9 mouse cellular contexts compared by ENCODE assay signal in genomic region chr12:112510733-112511372, GRCm38 (mm10). TPM values are rescaled to one million over a fixed set of nuclear protein-coding genes. Genes with fewer than 3 reads are reported as not detected.
DNase-seq lines count a peak whose midpoint lies in the region; ATAC-seq lines count a peak whose summit lies in the region.
"Had no signal": no experiment of that assay in that cellular context is flagged by ENCODE, and none has a peak within 500 bp of the region (broad histone marks: within the 10 kb centered on the region; RNA-seq: fewer than 3 reads in every experiment).

No protein-coding gene starts in this region.

- H3K4me1 ChIP-seq in heart, embryonic 12.5 days (replicated peaks) = peaks cover 12% of the 10 kb centered on the region
- peaks cover 31% of the 10 kb centered on the region for H3K4me1 ChIP-seq in forebrain, embryonic 14.5 days (ENCODE audit: control insufficient read depth, insufficient read depth, low read length)
- H3K4me1 ChIP-seq in intestine, embryonic 15.5 days (replicated peaks) = peaks cover 5% of the 10 kb centered on the region
- H3K4me1 ChIP-seq in liver, embryonic 11.5 days (replicated peaks; ENCODE audit: control insufficient read depth, insufficient read depth, low read length) = 0 out of 2 replicates have a peak, but pooled peaks cover 4% of the 10 kb centered on the region

- no peak for DNase-seq in heart, adult 18-20 months
- DNase-seq in NIH3T3 (ENCODE audit: low read depth) = peak; percentile 29
- DNase-seq in forebrain, embryonic 14.5 days (ENCODE audit: low spot score) = peak; percentile 60
- DNase-seq in liver, embryonic 11.5 days (ENCODE audit: low spot score) = peak; percentile 60
- peak; percentile 71 to 76 for DNase-seq in right cerebral cortex, adult 2 months (ENCODE audit: low spot score in 2 of 2)
- DNase-seq in urinary bladder, postnatal 4 days (ENCODE audit: low spot score in 2 of 2) = no peak

- peaks cover 76% of the 10 kb centered on the region for H3K27me3 ChIP-seq in heart, embryonic 12.5 days (replicated peaks)
- 0 out of 2 replicates have a peak, but pooled peaks cover 8% of the 10 kb centered on the region for H3K27me3 ChIP-seq in forebrain, embryonic 14.5 days (replicated peaks; ENCODE audit: control insufficient read depth, insufficient read depth, low read length)
- H3K27me3 ChIP-seq in intestine, embryonic 15.5 days (replicated peaks) = peaks cover 21% of the 10 kb centered on the region
- H3K27me3 ChIP-seq in liver, embryonic 11.5 days (replicated peaks; ENCODE audit: control insufficient read depth, insufficient read depth, low read length) = peaks cover 39% of the 10 kb centered on the region

- H3K36me3 ChIP-seq in heart, embryonic 12.5 days = no peaks in the 10 kb centered on the region
- H3K36me3 ChIP-seq in forebrain, embryonic 14.5 days (ENCODE audit: control insufficient read depth, insufficient read depth, low read length) = no peaks in the 10 kb centered on the region
- H3K36me3 ChIP-seq in intestine, embryonic 15.5 days = no peaks in the 10 kb centered on the region
- no peaks in the 10 kb centered on the region for H3K36me3 ChIP-seq in liver, embryonic 11.5 days (ENCODE audit: control insufficient read depth, insufficient read depth, low read length)

- H3K27ac ChIP-seq in heart, embryonic 12.5 days (ENCODE audit: poor library complexity, severe bottlenecking) = no peak overlapping the region
- peak overlapping the region; percentile 35 for H3K27ac ChIP-seq in forebrain, embryonic 14.5 days (ENCODE audit: low read depth, low read length)
- no peak overlapping the region for H3K27ac ChIP-seq in intestine, embryonic 15.5 days
- no peak overlapping the region for H3K27ac ChIP-seq in liver, embryonic 11.5 days (ENCODE audit: low read depth, low read length)

- peak overlapping the region; percentile 43 for H3K4me3 ChIP-seq in heart, embryonic 12.5 days
- peak overlapping the region; percentile 37 for H3K4me3 ChIP-seq in forebrain, embryonic 14.5 days (ENCODE audit: low read depth, low read length)
- peak overlapping the region; percentile 26 for H3K4me3 ChIP-seq in intestine, embryonic 15.5 days (replicated peaks)
- H3K4me3 ChIP-seq in liver, embryonic 11.5 days (ENCODE audit: low read depth, low read length) = peak overlapping the region; percentile 30

- WGBS in heart, embryonic 12.5 days = 2% methylated on average over 62 of the region's 62 CpGs
- WGBS in forebrain, embryonic 14.5 days = under 1% methylated on average over 62 of the region's 62 CpGs
- WGBS in intestine, embryonic 15.5 days = 4% methylated on average over 62 of the region's 62 CpGs
- 5% methylated on average over 62 of the region's 62 CpGs for WGBS in liver, embryonic 11.5 days

- no peaks in the 10 kb centered on the region for H3K9me3 ChIP-seq in heart, embryonic 12.5 days (replicated peaks)
- H3K9me3 ChIP-seq in forebrain, embryonic 14.5 days (replicated peaks; ENCODE audit: control insufficient read depth, low read length) = no peaks in the 10 kb centered on the region
- no peaks in the 10 kb centered on the region for H3K9me3 ChIP-seq in intestine, embryonic 15.5 days
- H3K9me3 ChIP-seq in liver, embryonic 11.5 days (ENCODE audit: control insufficient read depth, low read length) = no peaks in the 10 kb centered on the region

- peak; percentile 62; the same call in 1 of the 2 replicates for ATAC-seq in heart, embryonic 12.5 days (ENCODE audit: insufficient number of reproducible peaks, low FRiP score)
- ATAC-seq in forebrain, embryonic 14.5 days = peak; percentile 60
- peak; percentile 74 for ATAC-seq in intestine, embryonic 15.5 days
- 0 out of 2 replicates have a peak, but pooled peaks have one; percentile 49 for ATAC-seq in liver, embryonic 11.5 days (replicated peaks; ENCODE audit: low FRiP score)

- peak overlapping the region; percentile 85 for H3K4me2 ChIP-seq in heart, embryonic 12.5 days
- H3K4me2 ChIP-seq in forebrain, embryonic 14.5 days (ENCODE audit: low read length) = peak overlapping the region; percentile 67
- H3K4me2 ChIP-seq in intestine, embryonic 15.5 days (replicated peaks) = peak overlapping the region; percentile 69
- H3K4me2 ChIP-seq in liver, embryonic 11.5 days = peak overlapping the region; percentile 60

- H3K9ac ChIP-seq in heart, embryonic 12.5 days = no peak overlapping the region
- H3K9ac ChIP-seq in forebrain, embryonic 14.5 days (ENCODE audit: low read length) = peak overlapping the region; percentile 64
- no peak overlapping the region for H3K9ac ChIP-seq in intestine, embryonic 15.5 days
- H3K9ac ChIP-seq in liver, embryonic 11.5 days (ENCODE audit: low read depth, low read length) = no peak overlapping the region

RNA-seq across cellular contexts. Expression of gene Tmem179, which starts 5.7 kb away (rescaled TPM):
- 0.68 and 0.88 TPM in 2 replicates for polyA plus RNA-seq in heart, embryonic 12.5 days (2016; fragmentation: Nextera tagmentation; extraction: Ambion mirVana)
- total RNA-seq in heart, adult 18-20 months (2021) = under 1 TPM in 1 of 2 experiments, not detected in 1; 0.10 TPM
- polyA plus RNA-seq in forebrain, embryonic 14.5 days (2014; fragmentation: Nextera tagmentation; extraction: Ambion mirVana) = 40.0 and 49.0 TPM in 2 replicates
- polyA plus RNA-seq in intestine, embryonic 15.5 days (2015; fragmentation: Nextera tagmentation; extraction: Ambion mirVana) = 2.4 and 3.2 TPM in 2 replicates
- 0.70 and 0.71 TPM in 2 replicates for polyA plus RNA-seq in liver, embryonic 11.5 days (2014; fragmentation: Nextera tagmentation; extraction: Ambion mirVana)
- total RNA-seq: CH12.LX had no signal

RNA-seq across cellular contexts. Expression of gene A530016L24Rik, which starts 21.6 kb away (rescaled TPM):
- 6.7 and 7.4 TPM in 2 replicates for polyA plus RNA-seq in heart, embryonic 12.5 days (2016; fragmentation: Nextera tagmentation; extraction: Ambion mirVana)
- total RNA-seq in heart, adult 18-20 months (2021) = 10 to 100 TPM; 35.2 to 39.5 TPM
- polyA plus RNA-seq in forebrain, embryonic 14.5 days (2014; fragmentation: Nextera tagmentation; extraction: Ambion mirVana) = 0.09 and 0.12 TPM in 2 replicates
- 0.30 and 0.36 TPM in 2 replicates for polyA plus RNA-seq in intestine, embryonic 15.5 days (2015; fragmentation: Nextera tagmentation; extraction: Ambion mirVana)
- polyA plus RNA-seq in liver, embryonic 11.5 days (2014; fragmentation: Nextera tagmentation; extraction: Ambion mirVana) = 0.11 and 0.12 TPM in 2 replicates
- total RNA-seq: CH12.LX had no signal

Comparison
In these comparisons a context has a peak if more than half of its experiments do, and no peak if none do; other contexts are left out.
1. DNase-seq: peak in NIH3T3 (single experiment), forebrain, embryonic 14.5 days (single experiment), liver, embryonic 11.5 days (single experiment) and right cerebral cortex, adult 2 months (2 of 2); none in heart, adult 18-20 months (0 of 2) and urinary bladder, postnatal 4 days (0 of 2).
2. Peak in every context shown above with its lines, with median percentiles within 50 percentile points of each other: ATAC-seq, H3K4me2 ChIP-seq and H3K4me3 ChIP-seq.